In genomic region chr16:20516726-20517201, GRCm38 (mm10) we compare ENCODE assay signal across 8 mouse cellular contexts. TPM values are rescaled to one million over a fixed set of nuclear protein-coding genes. Genes with fewer than 3 reads are reported as not detected.
DNase-seq lines count a peak whose midpoint lies in the region; ATAC-seq and TF ChIP-seq lines count a peak whose summit lies in the region.

Gene Dvl3, plus strand, starts transcription at chr16:20516982.

- H3K79me2 ChIP-seq in macrophage (ENCODE audit: inconsistent target), result peaks cover 45% of the 10 kb centered on the region

- peak within 1 kb of the TSS; percentile 71 for H3K4me2 ChIP-seq in hindbrain, embryonic 15.5 days

- H3K4me1 ChIP-seq in hindbrain, embryonic 15.5 days (replicated peaks), result peaks cover 35% of the 10 kb centered on the region

- H3K4me3 ChIP-seq in hindbrain, embryonic 15.5 days, result peak within 1 kb of the TSS; percentile 95
- peak within 1 kb of the TSS; percentile 98 for H3K4me3 ChIP-seq in left cerebral cortex, adult 2 months
- peak within 1 kb of the TSS; percentile 88 for H3K4me3 ChIP-seq in macrophage (ENCODE audit: inconsistent target)

- peak within 1 kb of the TSS; percentile 94 for H3K27ac ChIP-seq in hindbrain, embryonic 15.5 days (replicated peaks)
- peak within 1 kb of the TSS; percentile 93 for H3K27ac ChIP-seq in left cerebral cortex, adult 2 months
- H3K27ac ChIP-seq in macrophage, result peak within 1 kb of the TSS; percentile 47

- H3K9ac ChIP-seq in hindbrain, embryonic 15.5 days, result peak within 1 kb of the TSS; percentile 97

- peak; percentile 95 for ATAC-seq in hindbrain, embryonic 15.5 days (ENCODE audit: low FRiP score, low read depth)

- H3K36me3 ChIP-seq in hindbrain, embryonic 15.5 days, result 0 out of 2 replicates have a peak, but pooled peaks cover 3% of the 10 kb centered on the region
- H3K36me3 ChIP-seq in macrophage (ENCODE audit: inconsistent target), result no peaks in the 10 kb centered on the region

- 0% methylated on average over 55 of the region's 55 CpGs for WGBS in hindbrain, embryonic 15.5 days
- WGBS in macrophage (ENCODE audit: missing documents), result 1% methylated on average over 48 of the region's 55 CpGs

- no peaks in the 10 kb centered on the region for H3K27me3 ChIP-seq in hindbrain, embryonic 15.5 days

- peak; percentile 44 for TF ChIP-seq CTCF in left cerebral cortex, adult 2 months (IDR thresholded peaks at IDR 0.05)

- H3K9me3 ChIP-seq in hindbrain, embryonic 15.5 days, result no peaks in the 10 kb centered on the region

- intact Hi-C loops in left cerebral cortex, adult 2 months (cut with DNase I), result loop anchor here (2.0 kb wide), 2 partner anchors 18 to 32 kb away; partner anchors contain the start of genes Abcf3 and Ap2m1

- DNase-seq in ZHBTc4 (ENCODE audit: low read depth, low spot score), result peak; percentile 91
- peak; percentile 72 to 88 for DNase-seq in cerebellum, postnatal 4 days (ENCODE audit: low spot score in 2 of 2)
- DNase-seq in gastrocnemius, adult 18-20 months (ENCODE audit: low spot score), result peak; percentile 90
- peak; percentile 84 to 89 for DNase-seq in left cerebral cortex, adult 2 months (ENCODE audit: extremely low spot score in 1 of 2, low spot score in 2 of 2)
- DNase-seq in retina, postnatal 7 days (ENCODE audit: low read depth, low spot score), result peak; percentile 88
- peak; percentile 77 to 90 for DNase-seq in urinary bladder, adult 18-20 months (ENCODE audit: low spot score in 2 of 2)

RNA-seq across cellular contexts. Expression of gene Dvl3, which starts in this region (rescaled TPM):
- total RNA-seq in gastrocnemius, adult 18-20 months (2021), result 10 to 100 TPM; 28.4 to 32.0 TPM
- 37.5 and 44.3 TPM in 2 replicates for polyA plus RNA-seq in hindbrain, embryonic 15.5 days (2015; fragmentation: Nextera tagmentation; extraction: Ambion mirVana)
- total RNA-seq in left cerebral cortex, adult 2 months (2021), result 10 to 100 TPM; 64.7 to 70.1 TPM
- 10 to 100 TPM; 16.5 to 63.8 (median 41.6) TPM for total RNA-seq in macrophage (2018; cell fraction: chromatin; rRNA removed)
- total RNA-seq in macrophage (2018; cell fraction: cytosol; rRNA removed), result 10 to 100 TPM; 10.8 to 20.5 (median 14.9) TPM
- 10 to 100 TPM; 13.3 to 48.8 (median 26.7) TPM for total RNA-seq in macrophage (2018; cell fraction: nucleus; rRNA removed)
- 10.4 to 15.3 TPM (median 12.1 TPM) in 3 replicates for polyA plus RNA-seq in macrophage (2018)

Comparison
In these comparisons a context has a peak if more than half of its experiments do, and no peak if none do; other contexts are left out.
1. Peak in every context shown above with its lines: DNase-seq, ATAC-seq, H3K4me3 ChIP-seq and H3K27ac ChIP-seq.